Mouse (Mus musculus): ENCODE measurements around the gene Gpc6.

DNA sequence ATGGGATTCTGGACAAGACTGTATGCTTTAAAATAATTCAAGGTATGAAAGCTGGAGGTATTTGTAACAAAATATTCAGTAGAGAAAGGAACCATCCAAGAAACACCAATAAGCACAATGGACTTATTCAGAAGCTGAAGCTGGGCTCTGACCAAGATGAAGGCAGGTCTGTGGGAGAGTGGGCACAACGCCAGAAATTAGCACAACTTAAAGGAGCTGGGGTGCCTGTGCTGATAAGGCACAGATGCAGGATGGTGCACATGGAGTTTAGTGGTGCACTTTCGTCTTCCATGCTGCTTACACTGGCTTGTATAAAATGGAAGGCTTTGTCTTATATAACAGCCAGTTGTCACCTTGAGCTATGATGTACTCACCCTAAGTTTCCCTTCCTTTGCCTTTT is 276.9 kb downstream of the Gpc6 start:
- TF ChIP-seq CTCF (IDR thresholded peaks at IDR 0.05; ENCODE audit: low read depth): no peak
- TF ChIP-seq EP300 (IDR thresholded peaks at IDR 0.05; ENCODE audit: low read depth): no peak

Data from heart, postnatal 0 days (tissue).